Mouse (Mus musculus) embryonic facial prominence, embryonic 15.5 days (tissue): ENCODE data around the gene Gcgr. TPM values are rescaled to one million over a fixed set of nuclear protein-coding genes. Genes with fewer than 3 reads are reported as not detected.
"Not testable (repeated sequence)": the region's sequence is repeated elsewhere in the genome, so short reads cannot be mapped to it uniquely, and the experiment has no call there.

Experiments
- ATAC-seq: fragments of 200-750 bp; cut with Nextera tagmentation; 2 replicates; pipeline ENCODE4 v1.8.0; 2017; ENCODE audit warnings: low read depth, moderate TSS enrichment; ENCODE audit not compliant: insufficient number of reproducible peaks, low FRiP score, low TSS enrichment
- H3K27ac ChIP-seq: fragments of 300-500 bp; sonication (generic); replicated peaks from 2 replicates; pipeline ENCODE4 v1.5.1; 2015; ENCODE audit warnings: mild to moderate bottlenecking, inconsistent platforms
- H3K27me3 ChIP-seq: fragments of 300-500 bp; sonication (generic); 2 replicates; pipeline ENCODE4 v1.6.1; 2015; ENCODE audit warnings: inconsistent platforms
- H3K36me3 ChIP-seq: fragments of 300-500 bp; sonication (generic); 2 replicates; pipeline ENCODE4 v1.6.1; 2015; ENCODE audit warnings: mild to moderate bottlenecking, inconsistent platforms
- H3K4me1 ChIP-seq: fragments of 300-500 bp; sonication (generic); 2 replicates; pipeline ENCODE4 v1.6.1; 2015; ENCODE audit warnings: inconsistent platforms
- H3K4me2 ChIP-seq: fragments of 300-500 bp; sonication (generic); replicated peaks from 2 replicates; pipeline ENCODE4 v1.6.1; 2015; ENCODE audit warnings: mild to moderate bottlenecking, inconsistent platforms
- H3K4me3 ChIP-seq: fragments of 300-500 bp; sonication (generic); replicated peaks from 2 replicates; pipeline ENCODE4 v1.5.1; 2015; ENCODE audit warnings: mild to moderate bottlenecking, inconsistent platforms
- H3K9ac ChIP-seq: fragments of 300-500 bp; sonication (generic); 2 replicates; pipeline ENCODE4 v1.6.1; 2015; ENCODE audit warnings: inconsistent platforms
- H3K9me3 ChIP-seq: fragments of 300-500 bp; sonication (generic); replicated peaks from 2 replicates; pipeline ENCODE4 v1.6.1; 2016; ENCODE audit warnings: inconsistent platforms
- WGBS: fragments of 180-500 bp; shearing (Covaris S2); methylation state at CpG from one replicate; pipeline ENCODE4 v1.1.7; 2015; 5-methylcytosine and 5-hydroxymethylcytosine counted together
- polyA plus RNA-seq: library from polyadenylated mRNA; unstranded; fragments of >200 nt; fragmentation: Nextera tagmentation; extraction: Ambion mirVana; gene quantifications from 2 replicates; pipeline ENCODE4 v1.2.1, GENCODE M21; 2015

Gcgr gene
- polyA plus RNA-seq, 1 experiment from 2014 or later: 0.60 TPM

DNA sequence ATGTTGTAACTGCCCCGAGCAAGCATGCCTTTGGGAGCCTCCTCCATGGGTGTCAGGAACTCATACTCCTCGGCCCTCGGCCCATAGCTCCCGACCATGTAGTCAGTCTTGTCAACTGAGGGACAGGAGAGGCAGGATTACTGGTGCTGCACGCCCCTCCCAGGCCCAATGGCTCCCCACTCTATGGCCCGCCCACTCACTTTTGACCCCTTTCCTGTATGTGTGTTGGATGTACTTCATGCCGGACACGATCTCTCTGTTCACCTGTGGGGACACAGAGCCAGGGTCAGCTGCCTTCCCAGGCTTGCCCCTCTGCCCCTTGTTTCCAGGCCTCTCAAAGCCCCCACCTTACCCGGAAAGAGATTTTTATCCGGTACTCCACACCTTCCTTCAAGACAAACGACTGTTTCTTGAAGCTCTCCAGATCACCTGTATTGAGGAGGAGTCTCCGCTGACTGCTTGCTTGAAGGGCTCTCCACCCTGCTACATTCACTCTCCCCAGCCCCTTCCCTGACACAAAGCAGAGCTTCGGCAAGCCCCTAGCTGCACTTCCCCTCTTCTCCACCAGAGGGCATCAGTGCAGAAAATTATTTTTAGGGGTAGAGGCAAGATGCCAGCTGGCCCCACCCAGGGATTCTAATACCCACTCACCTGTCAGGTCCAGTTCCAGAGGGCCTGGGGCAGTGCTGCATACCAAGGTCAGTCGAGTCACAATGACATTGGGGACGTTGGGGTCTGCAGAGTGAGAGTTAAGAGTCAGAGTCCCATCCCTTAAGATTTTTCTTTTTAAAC lies 49.0 kb downstream of the Gcgr start:
- WGBS: 53% methylated on average over 15 of the region's 15 CpGs
- no peak for ATAC-seq
- peak overlapping the region; percentile 84 for H3K4me3 ChIP-seq

DNA sequence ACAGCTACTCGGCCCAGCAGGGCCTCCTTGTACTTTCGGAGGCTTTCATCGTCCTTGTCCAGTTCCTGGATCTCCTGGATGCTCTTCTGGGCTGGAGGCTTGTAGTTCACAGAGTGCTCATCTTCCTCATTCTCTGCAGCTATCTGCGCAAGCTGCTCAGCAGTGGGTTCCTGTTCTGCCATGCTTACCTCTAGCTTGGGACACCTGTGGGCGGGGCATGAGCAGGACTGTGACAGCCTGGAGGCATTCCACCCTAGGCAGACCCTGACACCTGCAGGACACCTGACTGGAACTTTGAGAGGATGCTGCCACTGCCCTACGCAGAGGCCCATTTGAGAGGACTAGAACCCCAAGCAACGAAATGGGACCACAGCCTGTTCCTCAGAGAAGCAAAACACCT lies 49.7 kb downstream of the Gcgr start:
- no peaks in the 10 kb centered on the region for H3K27me3 ChIP-seq
- no peaks in the 10 kb centered on the region for H3K9me3 ChIP-seq
- peak overlapping the region; percentile 88 for H3K4me2 ChIP-seq
- peak overlapping the region; percentile 84 for H3K4me3 ChIP-seq
- H3K4me1 ChIP-seq: peaks cover 29% of the 10 kb centered on the region
- peaks cover 38% of the 10 kb centered on the region for H3K36me3 ChIP-seq
- peak overlapping the region; percentile 75 for H3K9ac ChIP-seq
- H3K27ac ChIP-seq: peak overlapping the region; percentile 95
- WGBS: 51% methylated on average over 7 of the region's 7 CpGs
- no peak for ATAC-seq

More for the DNA sequence above, 49.0 kb downstream of the Gcgr start:
- 0 out of 2 replicates have a peak overlapping the region, but pooled peaks have one; percentile 75 for H3K9ac ChIP-seq
- peak overlapping the region; percentile 88 for H3K4me2 ChIP-seq
- H3K9me3 ChIP-seq: no peaks in the 10 kb centered on the region
- peaks cover 32% of the 10 kb centered on the region for H3K4me1 ChIP-seq
- H3K27ac ChIP-seq: peak overlapping the region; percentile 95
- no peaks in the 10 kb centered on the region for H3K27me3 ChIP-seq
- peaks cover 34% of the 10 kb centered on the region for H3K36me3 ChIP-seq

DNA sequence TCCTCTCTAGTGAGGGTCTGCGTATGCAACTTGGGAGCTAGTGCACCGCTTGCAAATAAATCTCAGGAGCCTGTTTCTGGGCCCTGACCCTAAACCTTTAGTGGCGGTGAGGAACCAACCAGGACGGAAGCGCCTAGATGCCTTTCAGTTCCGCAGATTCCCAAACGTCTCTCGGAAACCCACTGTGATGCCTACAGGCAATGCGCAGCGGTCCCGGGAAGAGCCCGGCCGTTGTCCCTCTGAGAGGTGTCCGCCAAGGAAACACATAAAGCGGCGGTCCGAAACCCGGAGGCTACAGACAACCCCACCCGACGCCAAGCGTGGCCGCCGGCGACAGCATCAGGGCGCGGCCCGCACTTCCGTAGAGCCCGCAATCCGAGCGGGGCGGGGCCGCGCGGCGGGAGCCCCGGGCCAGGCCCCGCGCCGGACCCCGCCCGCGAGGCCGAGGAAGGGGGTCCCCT lies 50.4 kb downstream of the Gcgr start:
- peak; percentile 36; the same call in 1 of the 2 replicates for ATAC-seq
- Histone ChIP-seq H3K4me3 (peak overlapping the region; percentile 84), H3K36me3 (peaks cover 46% of the 10 kb centered on the region), H3K9ac (peak overlapping the region; percentile 75), H3K4me1 (peaks cover 29% of the 10 kb centered on the region), H3K4me2 (peak overlapping the region; percentile 88), H3K27me3 (no peaks in the 10 kb centered on the region), H3K27ac (peak overlapping the region; percentile 95), H3K9me3 (no peaks in the 10 kb centered on the region)
- under 1% methylated on average over 44 of the region's 44 CpGs for WGBS

DNA sequence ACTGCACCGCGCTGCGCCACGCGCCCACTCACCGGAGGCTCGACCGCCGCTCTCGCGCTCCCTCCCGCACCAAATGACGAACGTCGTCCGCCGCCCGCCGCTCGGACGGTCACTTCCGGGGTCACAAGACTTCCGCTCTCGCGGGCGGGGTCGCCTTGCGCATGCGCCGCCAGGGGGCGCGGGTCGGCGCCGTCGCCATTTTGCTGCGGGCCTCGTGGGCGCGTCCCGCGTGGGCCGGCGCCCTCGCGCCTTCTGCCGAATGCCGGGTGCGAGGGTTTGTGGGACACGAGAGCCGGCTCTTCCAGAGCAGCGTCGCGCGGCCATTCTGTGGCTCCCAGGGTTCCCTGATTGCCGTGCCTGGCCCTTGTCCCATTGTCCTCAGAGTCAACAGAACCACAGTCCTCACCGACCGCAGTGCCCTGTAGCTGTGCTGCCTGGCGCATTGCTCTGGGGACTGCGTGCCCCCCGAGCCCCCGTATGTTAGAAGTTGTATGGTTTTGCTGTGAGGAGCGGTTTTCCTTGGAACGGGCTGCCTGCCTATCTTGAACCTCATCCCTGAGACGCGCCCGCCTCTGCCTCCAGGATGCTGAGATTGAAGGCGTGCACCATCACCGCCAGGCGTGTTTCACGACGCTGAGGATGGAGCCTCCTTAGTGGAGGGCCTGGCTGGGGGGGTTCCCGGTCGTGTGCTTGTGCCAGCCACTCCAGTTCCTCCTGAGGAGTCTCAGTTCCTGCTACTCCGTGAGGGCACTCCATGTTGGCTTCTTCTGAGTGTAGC lies 51.2 kb downstream of the Gcgr start, which contains the start of gene Arhgdia:
Gene Arhgdia, minus strand, starts transcription at position 135 of the 778 bp plus-strand sequence.
- H3K9ac ChIP-seq: peak within 1 kb of the TSS; percentile 75
- H3K36me3 ChIP-seq: peaks cover 53% of the 10 kb centered on the region
- peak within 1 kb of the TSS; percentile 84 for H3K4me3 ChIP-seq
- H3K4me1 ChIP-seq: peaks cover 29% of the 10 kb centered on the region
- H3K4me2 ChIP-seq: peak within 1 kb of the TSS; percentile 88
- peak within 1 kb of the TSS; percentile 95 for H3K27ac ChIP-seq
- ATAC-seq: peak; percentile 56
- no peaks in the 10 kb centered on the region for H3K27me3 ChIP-seq
- 5% methylated on average over 75 of the region's 75 CpGs for WGBS
- no peaks in the 10 kb centered on the region for H3K9me3 ChIP-seq

GRCm38 (mm10) chr11:120582268-120582981 lies 51.9 kb downstream of the Gcgr start:
- Histone ChIP-seq H3K9me3 (no peaks in the 10 kb centered on the region), H3K4me3 (peak overlapping the region; percentile 84), H3K4me1 (peaks cover 29% of the 10 kb centered on the region), H3K27ac (peak overlapping the region; percentile 95), H3K4me2 (peak overlapping the region; percentile 88), H3K9ac (no peak overlapping the region; the same call in 1 of the 2 replicates), H3K27me3 (no peaks in the 10 kb centered on the region), H3K36me3 (peaks cover 52% of the 10 kb centered on the region)
- ATAC-seq: no peak
- WGBS: 71% methylated on average over 8 of the region's 8 CpGs

DNA sequence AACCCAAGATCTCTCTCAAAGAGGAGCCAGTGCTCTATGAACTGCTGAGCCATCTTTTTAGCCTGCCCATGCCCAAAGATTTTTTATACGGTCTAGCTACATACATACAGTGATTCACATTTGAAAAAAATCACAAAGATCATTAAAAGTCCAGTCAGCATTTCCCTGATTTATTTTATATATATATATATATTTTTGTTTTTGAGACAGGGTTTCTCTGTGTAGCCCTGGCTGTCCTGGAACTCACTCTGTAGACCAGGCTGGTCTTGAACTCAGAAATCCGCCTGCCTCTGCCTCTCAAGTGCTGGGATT lies 52.4 kb downstream of the Gcgr start:
- 90% methylated on average over 2 of the region's 2 CpGs for WGBS
- H3K4me2 ChIP-seq, H3K4me3 ChIP-seq, H3K27ac ChIP-seq, H3K9ac ChIP-seq, H3K27me3 ChIP-seq, H3K9me3 ChIP-seq, ATAC-seq: not testable (repeated sequence)
- H3K4me1 ChIP-seq: peaks cover 29% of the 10 kb centered on the region
- H3K36me3 ChIP-seq: peaks cover 52% of the 10 kb centered on the region

GRCm38 (mm10) chr11:120583937-120584336 lies 53.4 kb downstream of the Gcgr start:
- Histone ChIP-seq H3K4me3 (no peak overlapping the region), H3K4me2 (no peak overlapping the region), H3K36me3 (peaks cover 50% of the 10 kb centered on the region), H3K9ac (no peak overlapping the region), H3K27ac (no peak overlapping the region), H3K4me1 (peaks cover 26% of the 10 kb centered on the region), H3K27me3 (no peaks in the 10 kb centered on the region), H3K9me3 (no peaks in the 10 kb centered on the region)
- ATAC-seq: no peak
- 97% methylated on average over 1 of the region's 1 CpGs for WGBS

GRCm38 (mm10) chr11:120588531-120588930 lies 58.0 kb downstream of the Gcgr start:
- peaks cover 83% of the 10 kb centered on the region for H3K36me3 ChIP-seq
- 90% methylated on average over 6 of the region's 6 CpGs for WGBS
- H3K9me3 ChIP-seq: no peaks in the 10 kb centered on the region
- H3K9ac ChIP-seq: no peak overlapping the region
- H3K4me3 ChIP-seq: no peak overlapping the region
- H3K27ac ChIP-seq: no peak overlapping the region
- no peak for ATAC-seq
- no peaks in the 10 kb centered on the region for H3K27me3 ChIP-seq
- H3K4me2 ChIP-seq: no peak overlapping the region
- no peaks in the 10 kb centered on the region for H3K4me1 ChIP-seq

Other genes with a start within 250 kb of the Gcgr start
- gene Actg1, start 182.2 kb upstream of the Gcgr start, polyA plus RNA-seq: 2,143 and 2,279 TPM in 2 replicates
- 0.98 and 1.1 TPM in 2 replicates for gene Fscn2, start 169.2 kb upstream of the Gcgr start, polyA plus RNA-seq
- gene Faap100, start 151.9 kb upstream of the Gcgr start, polyA plus RNA-seq: 35.8 and 39.8 TPM in 2 replicates
- 34.1 and 36.3 TPM in 2 replicates for gene Nploc4, start 93.0 kb upstream of the Gcgr start, polyA plus RNA-seq
- 1.9 and 2.1 TPM in 2 replicates for gene Tspan10, start 88.1 kb upstream of the Gcgr start, polyA plus RNA-seq
- gene Pde6g, start 77.2 kb upstream of the Gcgr start, polyA plus RNA-seq: 0.26 and 0.31 TPM in 2 replicates
- 14.0 and 15.5 TPM in 2 replicates for gene Oxld1, start 72.6 kb upstream of the Gcgr start, polyA plus RNA-seq
- 32.4 and 38.5 TPM in 2 replicates for gene Ccdc137, start 72.6 kb upstream of the Gcgr start, polyA plus RNA-seq
- 57.1 and 57.8 TPM in 2 replicates for gene Arl16, start 63.1 kb upstream of the Gcgr start, polyA plus RNA-seq
- 118 and 126 TPM in 2 replicates for gene Mrpl12, start 46.1 kb upstream of the Gcgr start, polyA plus RNA-seq
- 47.3 and 53.6 TPM in 2 replicates for gene Slc25a10, start 38.9 kb upstream of the Gcgr start, polyA plus RNA-seq
- gene Mcrip1, start 19.0 kb downstream of the Gcgr start, polyA plus RNA-seq: 235 and 237 TPM in 2 replicates
- 1.8 and 2.3 TPM in 2 replicates for gene Ppp1r27, start 20.4 kb downstream of the Gcgr start, polyA plus RNA-seq
- gene P4hb, start 42.6 kb downstream of the Gcgr start, polyA plus RNA-seq: 831 and 838 TPM in 2 replicates
- gene Arhgdia, start 50.9 kb downstream of the Gcgr start, polyA plus RNA-seq: 593 and 594 TPM in 2 replicates
- 420 and 426 TPM in 2 replicates for gene Alyref, start 67.7 kb downstream of the Gcgr start, polyA plus RNA-seq
- gene Anapc11, start 67.7 kb downstream of the Gcgr start, polyA plus RNA-seq: 219 and 224 TPM in 2 replicates
- gene Npb, start 77.8 kb downstream of the Gcgr start, polyA plus RNA-seq: 1.8 and 1.9 TPM in 2 replicates
- 141 TPM in 2 replicates for gene Pcyt2, start 87.2 kb downstream of the Gcgr start, polyA plus RNA-seq
- 34.7 and 35.0 TPM in 2 replicates for gene Sirt7, start 94.5 kb downstream of the Gcgr start, polyA plus RNA-seq
- 36.4 and 38.7 TPM in 2 replicates for gene Mafg, start 102.9 kb downstream of the Gcgr start, polyA plus RNA-seq
- gene Pycr1, start 113.1 kb downstream of the Gcgr start, polyA plus RNA-seq: 53.8 and 54.5 TPM in 2 replicates
- 1.0 and 1.6 TPM in 2 replicates for gene Myadml2, start 117.5 kb downstream of the Gcgr start, polyA plus RNA-seq
- gene Notum, start 130.5 kb downstream of the Gcgr start, polyA plus RNA-seq: 6.2 and 7.4 TPM in 2 replicates
- 114 and 120 TPM in 2 replicates for gene Aspscr1, start 142.3 kb downstream of the Gcgr start, polyA plus RNA-seq
- 145 and 157 TPM in 2 replicates for gene Cenpx, start 183.0 kb downstream of the Gcgr start, polyA plus RNA-seq
- gene Lrrc45, start 183.2 kb downstream of the Gcgr start, polyA plus RNA-seq: 69.7 and 82.2 TPM in 2 replicates
- 64.5 and 75.4 TPM in 2 replicates for gene Rac3, start 190.8 kb downstream of the Gcgr start, polyA plus RNA-seq
- 35.9 and 36.6 TPM in 2 replicates for gene Dcxr, start 196.6 kb downstream of the Gcgr start, polyA plus RNA-seq
- 193 and 315 TPM in 2 replicates for gene Cbr2, start 201.4 kb downstream of the Gcgr start, polyA plus RNA-seq
- gene Hmga1b, start 232.1 kb downstream of the Gcgr start, polyA plus RNA-seq: 3.8 and 5.9 TPM in 2 replicates